Mouse (Mus musculus) urinary bladder, postnatal 14 days (tissue): ENCODE measurements around the gene Cys1.

Experiments
- DNase-seq: peaks from one replicate; pipeline ENCODE4 v3.0.0; 2021; ENCODE audit warnings: low spot score

Cys1 gene

GRCm38 (mm10) chr12:24697484-24698204, 16.0 kb upstream of the Cys1 start:
- DNase-seq = no peak

- DNase-seq = peak; percentile 89
Observed at GRCm38 (mm10) chr12:24696500-24697483, 15.2 kb upstream of the Cys1 start.

GRCm38 (mm10) chr12:24690351-24690750, 8.7 kb upstream of the Cys1 start:
- no peak for DNase-seq

GRCm38 (mm10) chr12:24686696-24687346, 5.2 kb upstream of the Cys1 start:
- DNase-seq = no peak

- no peak for DNase-seq
Observed at GRCm38 (mm10) chr12:24686038-24686695, 4.6 kb upstream of the Cys1 start.

- DNase-seq = no peak
Observed at GRCm38 (mm10) chr12:24683461-24683860, 1.8 kb upstream of the Cys1 start.

GRCm38 (mm10) chr12:24682563-24682962, 950 bp upstream of the Cys1 start:
- DNase-seq = peak; percentile 39

GRCm38 (mm10) chr12:24680492-24681285, 924 bp downstream of the Cys1 start:
- DNase-seq = peak; percentile 32

- peak; percentile 58 for DNase-seq
Observed at GRCm38 (mm10) chr12:24680096-24680491, 1.5 kb downstream of the Cys1 start.

- no peak for DNase-seq
Observed at GRCm38 (mm10) chr12:24662131-24662530, 19.5 kb downstream of the Cys1 start.

GRCm38 (mm10) chr12:24661100-24661499, 20.5 kb downstream of the Cys1 start:
- no peak for DNase-seq

- no peak for DNase-seq
Observed at GRCm38 (mm10) chr12:24659923-24660322, 21.7 kb downstream of the Cys1 start.

GRCm38 (mm10) chr12:24658998-24659397, 22.6 kb downstream of the Cys1 start:
- no peak for DNase-seq

GRCm38 (mm10) chr12:24656436-24656835, 25.2 kb downstream of the Cys1 start:
- no peak for DNase-seq

- no peak for DNase-seq
Observed at GRCm38 (mm10) chr12:24654065-24654862, 27.3 kb downstream of the Cys1 start.

- peak; percentile 98 for DNase-seq
Observed at GRCm38 (mm10) chr12:24651642-24652342, 29.8 kb downstream of the Cys1 start.

GRCm38 (mm10) chr12:24651063-24651557, 30.5 kb downstream of the Cys1 start, which contains the start of gene Klf11:
Gene Klf11 (plus strand): TSS chr12:24651274.
- peak; percentile 98 for DNase-seq

GRCm38 (mm10) chr12:24650415-24651062, 31.1 kb downstream of the Cys1 start:
- DNase-seq = no peak

GRCm38 (mm10) chr12:24648094-24648493, 33.5 kb downstream of the Cys1 start:
- no peak for DNase-seq
